ENCODE assay signal across 21 mouse cellular contexts in the genomic region with DNA sequence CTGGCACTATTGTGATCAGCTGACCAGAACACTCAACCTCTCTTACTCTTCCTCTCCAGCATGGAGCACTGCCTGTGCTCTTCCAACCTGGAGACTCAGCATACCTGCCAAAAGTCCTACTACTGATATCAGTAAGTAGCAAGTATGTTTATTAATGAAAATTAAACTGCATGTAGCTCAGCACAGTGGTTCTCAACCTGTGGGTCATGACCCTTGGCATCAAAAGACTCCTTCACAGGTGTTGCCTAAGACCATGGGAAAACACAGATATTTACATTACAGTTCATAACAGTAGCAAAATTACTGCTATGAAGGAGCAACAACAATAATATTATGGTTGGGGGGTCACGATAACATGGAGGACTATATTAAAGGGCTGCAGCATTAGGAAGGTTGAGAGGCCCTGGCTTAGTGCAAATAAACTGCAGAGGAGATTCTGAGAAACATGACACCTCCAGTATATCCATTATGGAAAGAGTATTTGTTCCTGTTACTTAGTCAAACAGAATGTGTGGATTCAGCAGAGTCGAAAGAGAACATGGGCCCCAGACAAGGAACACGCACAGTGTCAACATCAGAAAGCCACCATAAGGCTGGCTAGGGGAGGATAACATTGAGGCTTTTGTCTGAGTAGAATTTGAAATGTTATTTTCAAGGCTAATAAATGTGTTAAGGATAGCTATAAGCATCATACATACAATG. TPM values are rescaled to one million over a fixed set of nuclear protein-coding genes. Genes with fewer than 3 reads are reported as not detected.
DNase-seq lines count a peak whose midpoint lies in the region; ATAC-seq and TF ChIP-seq lines count a peak whose summit lies in the region.
"Had no signal": no experiment of that assay in that cellular context is flagged by ENCODE, and none has a peak within 500 bp of the region (broad histone marks: within the 10 kb centered on the region; RNA-seq: fewer than 3 reads in every experiment).

No protein-coding gene starts in this region.

- no peak for TF ChIP-seq EP300 in liver, postnatal 0 days (IDR thresholded peaks at IDR 0.05; ENCODE audit: low read depth)
- TF ChIP-seq EP300 in lung, postnatal 0 days (IDR thresholded peaks at IDR 0.05), result no peak

- H3K4me3 ChIP-seq in heart, embryonic 15.5 days, result no peak overlapping the region
- H3K4me3 ChIP-seq in liver, postnatal 0 days (ENCODE audit: low read depth, low read length), result no peak overlapping the region
- no peak overlapping the region for H3K4me3 ChIP-seq in lung, postnatal 0 days (ENCODE audit: low read depth, low read length)
- no peak overlapping the region for H3K4me3 ChIP-seq in stomach, embryonic 14.5 days (ENCODE audit: low read depth, low read length)
- H3K4me3 ChIP-seq: hindbrain, embryonic 10.5 days; limb, embryonic 13.5 days had no signal

- H3K9ac ChIP-seq in heart, embryonic 15.5 days, result no peak overlapping the region
- H3K9ac ChIP-seq in liver, postnatal 0 days (replicated peaks), result no peak overlapping the region
- no peak overlapping the region for H3K9ac ChIP-seq in lung, postnatal 0 days (replicated peaks; ENCODE audit: low read depth)
- no peak overlapping the region for H3K9ac ChIP-seq in stomach, embryonic 14.5 days (replicated peaks; ENCODE audit: low read depth, low read length)
- H3K9ac ChIP-seq: forebrain, postnatal 0 days; limb, embryonic 13.5 days had no signal

- no peak for ATAC-seq in heart, embryonic 15.5 days (replicated peaks; ENCODE audit: insufficient number of reproducible peaks, insufficient read depth, low FRiP score, low read depth)
- ATAC-seq in liver, postnatal 0 days, result peak; percentile 35; the same call in 1 of the 2 replicates
- peak; percentile 43 for ATAC-seq in lung, postnatal 0 days
- ATAC-seq in stomach, embryonic 14.5 days (ENCODE audit: insufficient number of reproducible peaks, insufficient read depth, low FRiP score, low read depth), result peak; percentile 81
- ATAC-seq in cerebellum, adult (ENCODE audit: insufficient number of reproducible peaks, low FRiP score, low TSS enrichment), result no peak
- ATAC-seq: activated CD4-positive, CD25-positive, alpha-beta regulatory T cell, adult 4 months; forebrain, postnatal 0 days; hindbrain, embryonic 16.5 days had no signal

- peaks cover 9% of the 10 kb centered on the region for H3K4me1 ChIP-seq in heart, embryonic 15.5 days (replicated peaks)
- H3K4me1 ChIP-seq in liver, postnatal 0 days (ENCODE audit: insufficient read depth), result peaks cover 9% of the 10 kb centered on the region; the same call in 1 of the 2 replicates
- peaks cover 4% of the 10 kb centered on the region; the same call in 1 of the 2 replicates for H3K4me1 ChIP-seq in lung, postnatal 0 days (ENCODE audit: insufficient read depth, low read depth, low read length)
- no peaks in the 10 kb centered on the region for H3K4me1 ChIP-seq in stomach, embryonic 14.5 days (ENCODE audit: control insufficient read depth, insufficient read depth, low read length)
- H3K4me1 ChIP-seq: hindbrain, embryonic 10.5 days; limb, embryonic 13.5 days had no signal

- no peak for DNase-seq in heart, adult 11 months
- no peak for DNase-seq in liver, postnatal 0 days
- no peak for DNase-seq in liver
- peak; percentile 47 for DNase-seq in lung, postnatal 0 days (ENCODE audit: low spot score)
- DNase-seq in right cerebral cortex, adult 2 months (ENCODE audit: low spot score in 2 of 2), result no peak
- DNase-seq: adrenal gland, adult 8-10 months; cerebellum, adult 18-20 months; cerebellum, postnatal 14 days; forebrain, postnatal 0 days; kidney, adult 11 months; layer of hippocampus, adult 9-11 months; midbrain, embryonic 14.5 days; right cerebral cortex, postnatal 14 days; thymus, postnatal 25 days had no signal

- no peaks in the 10 kb centered on the region for H3K36me3 ChIP-seq in heart, embryonic 15.5 days
- no peaks in the 10 kb centered on the region for H3K36me3 ChIP-seq in liver, postnatal 0 days (replicated peaks; ENCODE audit: insufficient read depth, low read length)
- no peaks in the 10 kb centered on the region for H3K36me3 ChIP-seq in lung, postnatal 0 days (ENCODE audit: insufficient read depth, low read length)
- no peaks in the 10 kb centered on the region for H3K36me3 ChIP-seq in stomach, embryonic 14.5 days (ENCODE audit: control insufficient read depth, insufficient read depth, low read length)
- H3K36me3 ChIP-seq: hindbrain, embryonic 10.5 days; limb, embryonic 13.5 days had no signal

- H3K27ac ChIP-seq in heart, embryonic 15.5 days, result peak overlapping the region; percentile 44
- H3K27ac ChIP-seq in liver, postnatal 0 days (ENCODE audit: low read depth), result peak overlapping the region; percentile 18; the same call in 1 of the 2 replicates
- no peak overlapping the region for H3K27ac ChIP-seq in lung, postnatal 0 days (ENCODE audit: low read length)
- H3K27ac ChIP-seq in stomach, embryonic 14.5 days (ENCODE audit: low read length), result peak overlapping the region; percentile 45; the same call in 1 of the 2 replicates
- H3K27ac ChIP-seq: hindbrain, embryonic 10.5 days; limb, embryonic 13.5 days had no signal

- H3K27me3 ChIP-seq in heart, embryonic 15.5 days, result no peaks in the 10 kb centered on the region
- no peaks in the 10 kb centered on the region for H3K27me3 ChIP-seq in liver, postnatal 0 days (ENCODE audit: insufficient read depth, low read length)
- H3K27me3 ChIP-seq in lung, postnatal 0 days (replicated peaks; ENCODE audit: insufficient read depth, low read length), result no peaks in the 10 kb centered on the region
- no peaks in the 10 kb centered on the region for H3K27me3 ChIP-seq in stomach, embryonic 14.5 days (ENCODE audit: control insufficient read depth, insufficient read depth, low read length)

- no peaks in the 10 kb centered on the region for H3K9me3 ChIP-seq in heart, embryonic 15.5 days (replicated peaks)
- H3K9me3 ChIP-seq in liver, postnatal 0 days (ENCODE audit: low read length), result no peaks in the 10 kb centered on the region
- no peaks in the 10 kb centered on the region for H3K9me3 ChIP-seq in lung, postnatal 0 days (ENCODE audit: low read length)
- H3K9me3 ChIP-seq in stomach, embryonic 14.5 days (ENCODE audit: control insufficient read depth, low read depth, low read length), result no peaks in the 10 kb centered on the region
- H3K9me3 ChIP-seq: hindbrain, embryonic 10.5 days; limb, embryonic 13.5 days had no signal

- H3K4me2 ChIP-seq in heart, embryonic 15.5 days, result no peak overlapping the region
- H3K4me2 ChIP-seq in liver, postnatal 0 days (ENCODE audit: low read depth, low read length), result no peak overlapping the region
- no peak overlapping the region for H3K4me2 ChIP-seq in lung, postnatal 0 days (replicated peaks; ENCODE audit: low read depth, low read length)
- no peak overlapping the region for H3K4me2 ChIP-seq in stomach, embryonic 14.5 days (replicated peaks; ENCODE audit: low read depth, low read length)
- H3K4me2 ChIP-seq: limb, embryonic 13.5 days had no signal

- WGBS in heart, embryonic 15.5 days, result 55% methylated on average over 3 of the region's 3 CpGs
- 48% methylated on average over 3 of the region's 3 CpGs for WGBS in liver, postnatal 0 days (ENCODE audit: insufficient replicate concordance)
- 20% methylated on average over 3 of the region's 3 CpGs for WGBS in lung, postnatal 0 days
- WGBS in stomach, embryonic 14.5 days, result 33% methylated on average over 3 of the region's 3 CpGs

- TF ChIP-seq CTCF in liver, postnatal 0 days (IDR thresholded peaks at IDR 0.05; ENCODE audit: low read depth), result no peak
- TF ChIP-seq CTCF in lung, postnatal 0 days (IDR thresholded peaks at IDR 0.05), result no peak

RNA-seq across cellular contexts. Expression of gene Slc16a12, which starts 5.5 kb away (rescaled TPM):
- 11.2 and 11.8 TPM in 2 replicates for polyA plus RNA-seq in heart, embryonic 15.5 days (2015; fragmentation: Nextera tagmentation; extraction: Ambion mirVana)
- 17.1 and 22.6 TPM in 2 replicates for polyA plus RNA-seq in liver, postnatal 0 days (2015; fragmentation: Nextera tagmentation; extraction: Ambion mirVana)
- polyA plus RNA-seq in lung, postnatal 0 days (2015; fragmentation: Nextera tagmentation; extraction: Ambion mirVana), result 8.4 and 9.4 TPM in 2 replicates
- 2.7 and 4.1 TPM in 2 replicates for polyA plus RNA-seq in stomach, embryonic 14.5 days (2014; fragmentation: Nextera tagmentation; extraction: Ambion mirVana)
- polyA plus RNA-seq: activated CD4-positive, CD25-positive, alpha-beta regulatory T cell, adult 4 months had no signal

Comparison
In these comparisons a context has a peak if more than half of its experiments do, and no peak if none do; other contexts are left out.
1. ATAC-seq: peak in liver, postnatal 0 days (single experiment), lung, postnatal 0 days (single experiment) and stomach, embryonic 14.5 days (single experiment); none in heart, embryonic 15.5 days (single experiment) and cerebellum, adult (single experiment).